Mouse (Mus musculus): ENCODE measurements around the gene Zbtb40. TPM values are rescaled to one million over a fixed set of nuclear protein-coding genes. Genes with fewer than 3 reads are reported as not detected.

The Zbtb40 gene
- total RNA-seq (2014; rRNA removed) (2.5 and 5.7 TPM in 2 replicates), polyA plus RNA-seq (2012; rRNA removed) (3.9 and 5.1 TPM in 2 replicates)

- peak within 1 kb of the TSS; percentile 18 for H3K27ac ChIP-seq (replicated peaks; ENCODE audit: insufficient read depth, low read depth, low read length)
- 1% methylated on average over 32 of the region's 32 CpGs for WGBS
- peak; percentile 90 for DNase-seq (ENCODE audit: extremely low read depth, low read depth, low spot score)
- H3K79me2 ChIP-seq (ENCODE audit: control insufficient read depth, insufficient read depth, low read length), result peaks cover 2% of the 10 kb centered on the region; the same call in 1 of the 2 replicates
- H3K4me1 ChIP-seq (ENCODE audit: control insufficient read depth, insufficient read depth, low read length), result peaks cover 6% of the 10 kb centered on the region
- H3K9ac ChIP-seq (ENCODE audit: low read depth, low read length), result peak within 1 kb of the TSS; percentile 79
- no peak for TF ChIP-seq POLR2A (IDR thresholded peaks at IDR 0.05; ENCODE audit: extremely low read depth, insufficient read depth, low read length)
- TF ChIP-seq CTCF (IDR thresholded peaks at IDR 0.05; ENCODE audit: low read depth, low read length), result no peak
- peak within 1 kb of the TSS; percentile 77 for H3K4me3 ChIP-seq (ENCODE audit: insufficient read depth, low read depth, low read length)
- H3K27me3 ChIP-seq (ENCODE audit: control insufficient read depth, insufficient read depth, low read length), result no peaks in the 10 kb centered on the region
- H3K36me3 ChIP-seq (ENCODE audit: control insufficient read depth, insufficient read depth, low read length), result no peaks in the 10 kb centered on the region
These were observed at the start of gene Zbtb40 for GRCm38 (mm10) chr4:137048550-137049032. TSS of gene Zbtb40 (minus strand) at chr4:137048801.

- Histone ChIP-seq H3K79me2 (ENCODE audit: control insufficient read depth, insufficient read depth, low read length) (no peaks in the 10 kb centered on the region), H3K27me3 (ENCODE audit: control insufficient read depth, insufficient read depth, low read length) (0 out of 2 replicates have a peak, but pooled peaks cover 2% of the 10 kb centered on the region), H3K4me1 (ENCODE audit: control insufficient read depth, insufficient read depth, low read length) (no peaks in the 10 kb centered on the region), H3K27ac (replicated peaks; ENCODE audit: insufficient read depth, low read depth, low read length) (no peak overlapping the region), H3K9ac (ENCODE audit: low read depth, low read length) (no peak overlapping the region), H3K36me3 (ENCODE audit: control insufficient read depth, insufficient read depth, low read length) (no peaks in the 10 kb centered on the region), H3K4me3 (ENCODE audit: insufficient read depth, low read depth, low read length) (no peak overlapping the region)
- 39% methylated on average over 4 of the region's 4 CpGs for WGBS
- TF ChIP-seq POLR2A (IDR thresholded peaks at IDR 0.05; ENCODE audit: extremely low read depth, insufficient read depth, low read length), result no peak
- DNase-seq (ENCODE audit: extremely low read depth, low read depth, low spot score), result no peak
These were observed 49.4 kb upstream of the Zbtb40 start for GRCm38 (mm10) chr4:137097984-137098327.

- no peaks in the 10 kb centered on the region for H3K36me3 ChIP-seq (ENCODE audit: control insufficient read depth, insufficient read depth, low read length)
- no peak for DNase-seq (ENCODE audit: extremely low read depth, low read depth, low spot score)
- no peak overlapping the region for H3K9ac ChIP-seq (ENCODE audit: low read depth, low read length)
- H3K4me1 ChIP-seq (ENCODE audit: control insufficient read depth, insufficient read depth, low read length), result no peaks in the 10 kb centered on the region
- 0 out of 2 replicates have a peak, but pooled peaks cover 2% of the 10 kb centered on the region for H3K27me3 ChIP-seq (ENCODE audit: control insufficient read depth, insufficient read depth, low read length)
- H3K27ac ChIP-seq (replicated peaks; ENCODE audit: insufficient read depth, low read depth, low read length), result no peak overlapping the region
- WGBS, result 45% methylated on average over 17 of the region's 17 CpGs
- no peak for TF ChIP-seq POLR2A (IDR thresholded peaks at IDR 0.05; ENCODE audit: extremely low read depth, insufficient read depth, low read length)
- TF ChIP-seq CTCF (IDR thresholded peaks at IDR 0.05; ENCODE audit: low read depth, low read length), result no peak
- no peaks in the 10 kb centered on the region for H3K79me2 ChIP-seq (ENCODE audit: control insufficient read depth, insufficient read depth, low read length)
- no peak overlapping the region for H3K4me3 ChIP-seq (ENCODE audit: insufficient read depth, low read depth, low read length)
These were observed 48.8 kb upstream of the Zbtb40 start for GRCm38 (mm10) chr4:137097246-137097983.

- Histone ChIP-seq H3K4me1 (ENCODE audit: control insufficient read depth, insufficient read depth, low read length) (no peaks in the 10 kb centered on the region), H3K36me3 (ENCODE audit: control insufficient read depth, insufficient read depth, low read length) (no peaks in the 10 kb centered on the region), H3K27me3 (ENCODE audit: control insufficient read depth, insufficient read depth, low read length) (peaks cover 5% of the 10 kb centered on the region; the same call in 1 of the 2 replicates), H3K79me2 (ENCODE audit: control insufficient read depth, insufficient read depth, low read length) (no peaks in the 10 kb centered on the region), H3K4me3 (ENCODE audit: insufficient read depth, low read depth, low read length) (no peak overlapping the region), H3K9ac (ENCODE audit: low read depth, low read length) (no peak overlapping the region), H3K27ac (replicated peaks; ENCODE audit: insufficient read depth, low read depth, low read length) (no peak overlapping the region)
- TF ChIP-seq CTCF (IDR thresholded peaks at IDR 0.05; ENCODE audit: low read depth, low read length) (no peak), POLR2A (IDR thresholded peaks at IDR 0.05; ENCODE audit: extremely low read depth, insufficient read depth, low read length) (no peak)
- WGBS, result 60% methylated on average over 10 of the region's 10 CpGs
- DNase-seq (ENCODE audit: extremely low read depth, low read depth, low spot score), result no peak
These were observed 47.8 kb upstream of the Zbtb40 start for GRCm38 (mm10) chr4:137096353-137096752.

- TF ChIP-seq CTCF (IDR thresholded peaks at IDR 0.05; ENCODE audit: low read depth, low read length), result no peak
- TF ChIP-seq POLR2A (IDR thresholded peaks at IDR 0.05; ENCODE audit: extremely low read depth, insufficient read depth, low read length), result no peak
- Histone ChIP-seq H3K9ac (ENCODE audit: low read depth, low read length) (no peak overlapping the region), H3K4me3 (ENCODE audit: insufficient read depth, low read depth, low read length) (no peak overlapping the region), H3K79me2 (ENCODE audit: control insufficient read depth, insufficient read depth, low read length) (no peaks in the 10 kb centered on the region), H3K27ac (replicated peaks; ENCODE audit: insufficient read depth, low read depth, low read length) (no peak overlapping the region), H3K4me1 (ENCODE audit: control insufficient read depth, insufficient read depth, low read length) (no peaks in the 10 kb centered on the region), H3K27me3 (ENCODE audit: control insufficient read depth, insufficient read depth, low read length) (peaks cover 5% of the 10 kb centered on the region; the same call in 1 of the 2 replicates), H3K36me3 (ENCODE audit: control insufficient read depth, insufficient read depth, low read length) (no peaks in the 10 kb centered on the region)
- 45% methylated on average over 18 of the region's 18 CpGs for WGBS
- no peak for DNase-seq (ENCODE audit: extremely low read depth, low read depth, low spot score)
These were observed 36.6 kb upstream of the Zbtb40 start for GRCm38 (mm10) chr4:137085083-137085810.
